In genomic region chr2:61667420-61667819, GRCm38 (mm10) we compare ENCODE assay signal across 21 mouse cellular contexts.
"Had no signal": no experiment of that assay in that cellular context is flagged by ENCODE, and none has a peak within 500 bp of the region (broad histone marks: within the 10 kb centered on the region; RNA-seq: fewer than 3 reads in every experiment).

No protein-coding gene starts in this region.

- DNase-seq: kidney, adult 11 months; kidney, adult 8-10 months; kidney, postnatal 36 days; left cerebral cortex, postnatal 4 days; lung, adult 2 months; lung, postnatal 14 days; lung, postnatal 4 days; retina, postnatal 1 day; right cerebral cortex, postnatal 25 days; spleen, adult 18-20 months; thymus, postnatal 25 days had no signal

- H3K9me3 ChIP-seq: limb, embryonic 12.5 days; limb, embryonic 15.5 days; liver, embryonic 12.5 days; liver, embryonic 15.5 days; midbrain, embryonic 12.5 days; neural tube, embryonic 13.5 days; stomach, embryonic 15.5 days had no signal

- H3K27ac ChIP-seq: kidney, postnatal 0 days; limb, embryonic 12.5 days; limb, embryonic 15.5 days; liver, embryonic 12.5 days; liver, embryonic 15.5 days; midbrain, embryonic 12.5 days; neural tube, embryonic 13.5 days; stomach, embryonic 15.5 days had no signal

- H3K27me3 ChIP-seq: limb, embryonic 12.5 days; limb, embryonic 15.5 days; midbrain, embryonic 12.5 days; neural tube, embryonic 13.5 days; stomach, embryonic 15.5 days had no signal

- H3K4me1 ChIP-seq: limb, embryonic 12.5 days; limb, embryonic 15.5 days; liver, embryonic 12.5 days; liver, embryonic 15.5 days; midbrain, embryonic 12.5 days; stomach, embryonic 15.5 days had no signal

- ATAC-seq: liver, embryonic 12.5 days; midbrain, embryonic 16.5 days had no signal

- H3K4me3 ChIP-seq: limb, embryonic 12.5 days; limb, embryonic 15.5 days; liver, embryonic 12.5 days; liver, embryonic 15.5 days; midbrain, embryonic 12.5 days; myocyte; neural tube, embryonic 13.5 days; stomach, embryonic 15.5 days had no signal

- H3K9ac ChIP-seq: limb, embryonic 12.5 days; limb, embryonic 15.5 days; liver, embryonic 12.5 days; liver, embryonic 15.5 days; midbrain, embryonic 12.5 days; neural tube, embryonic 13.5 days; stomach, embryonic 15.5 days had no signal

- H3K36me3 ChIP-seq: limb, embryonic 12.5 days; limb, embryonic 15.5 days; liver, embryonic 12.5 days; liver, embryonic 15.5 days; midbrain, embryonic 12.5 days; neural tube, embryonic 13.5 days; stomach, embryonic 15.5 days had no signal

- H3K4me2 ChIP-seq: limb, embryonic 12.5 days; limb, embryonic 15.5 days; liver, embryonic 12.5 days; liver, embryonic 15.5 days; midbrain, embryonic 12.5 days; neural tube, embryonic 13.5 days; stomach, embryonic 15.5 days had no signal
